Mouse (Mus musculus): Measurements from ENCODE around the gene Cenps.
"Not testable (repeated sequence)": the region's sequence is repeated elsewhere in the genome, so short reads cannot be mapped to it uniquely, and the experiment has no call there.

Gene Cenps

DNA sequence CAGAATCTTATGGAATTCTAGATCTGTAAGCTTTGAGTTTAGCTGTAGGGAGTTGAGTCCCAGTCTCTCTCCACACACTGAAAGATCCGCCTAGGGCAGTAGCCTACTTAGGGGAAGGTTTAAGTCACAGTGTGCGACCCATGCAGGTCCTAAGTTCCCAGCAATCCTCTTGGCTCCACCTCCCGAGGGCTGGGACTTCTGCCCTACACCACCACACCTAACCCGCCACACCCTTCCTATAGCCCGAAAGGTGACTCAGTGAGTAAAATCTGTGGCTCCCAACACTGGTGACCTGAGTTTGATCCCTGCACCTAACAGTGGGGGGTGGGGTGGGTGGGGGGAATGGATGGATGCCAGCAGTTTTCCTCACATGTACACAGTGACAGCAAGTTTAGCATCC, 14.0 kb downstream of the Cenps start:
- DNase-seq (ENCODE audit: low read depth, low spot score) = no peak

GRCm38 (mm10) chr4:149119978-149120562, 17.4 kb downstream of the Cenps start:
- DNase-seq (ENCODE audit: low read depth, low spot score) = not testable (repeated sequence)

DNA sequence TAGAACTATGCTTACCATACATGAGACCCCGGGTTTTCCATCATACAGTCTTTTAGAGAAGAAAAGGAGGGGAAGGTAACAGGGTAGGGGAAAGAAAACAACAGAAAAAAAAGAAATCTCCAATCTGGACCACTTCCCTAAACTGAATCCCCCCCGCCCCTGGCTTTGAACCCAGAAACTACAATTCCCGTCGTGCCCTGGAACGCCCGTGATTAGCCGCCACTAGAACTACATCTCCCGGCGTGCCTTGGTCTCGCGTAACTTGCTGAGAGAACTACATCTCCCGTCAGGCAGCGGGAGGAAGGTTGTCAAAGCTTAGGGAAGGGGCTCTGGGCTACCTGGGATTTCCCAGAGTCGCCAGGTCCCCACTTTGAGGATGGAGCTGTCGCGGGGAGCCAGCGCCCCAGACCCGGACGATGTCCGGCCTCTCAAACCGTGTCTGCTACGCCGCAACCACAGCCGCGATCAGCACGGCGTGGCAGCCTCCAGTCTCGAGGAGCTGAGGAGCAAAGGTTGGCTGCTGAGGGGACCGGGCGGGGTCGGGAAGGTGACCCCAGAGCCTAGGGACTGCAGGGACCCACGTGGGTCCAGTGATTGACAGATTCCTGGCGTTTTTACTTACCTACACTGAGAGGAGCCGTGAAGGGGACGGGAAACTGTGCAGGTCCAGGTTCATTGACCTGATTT, 33.4 kb downstream of the Cenps start, which contains the start of gene Dffa:
Gene Dffa, plus strand, starts transcription at position 272 of the 687 bp plus-strand sequence.
- peak; percentile 85 for DNase-seq (ENCODE audit: low read depth, low spot score)

DNA sequence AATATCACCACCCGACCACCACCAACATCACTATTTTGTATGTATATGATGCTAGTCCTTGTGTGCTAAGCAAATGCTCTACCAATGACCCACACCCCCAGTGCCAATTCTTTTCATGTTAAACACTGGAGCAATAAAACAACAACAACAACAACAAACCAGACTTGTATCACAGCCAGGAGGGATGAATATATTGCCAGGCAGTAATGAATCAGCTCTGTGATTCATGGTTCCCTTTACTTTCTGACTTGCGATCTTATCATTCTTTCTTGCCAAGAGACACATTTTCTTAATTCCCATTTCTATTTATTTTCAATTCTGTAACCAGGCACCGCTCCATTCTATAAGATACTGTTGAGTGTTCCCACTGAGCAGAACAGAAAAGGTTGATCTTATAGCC, 36.0 kb downstream of the Cenps start:
- DNase-seq (ENCODE audit: low read depth, low spot score) = no peak

DNA sequence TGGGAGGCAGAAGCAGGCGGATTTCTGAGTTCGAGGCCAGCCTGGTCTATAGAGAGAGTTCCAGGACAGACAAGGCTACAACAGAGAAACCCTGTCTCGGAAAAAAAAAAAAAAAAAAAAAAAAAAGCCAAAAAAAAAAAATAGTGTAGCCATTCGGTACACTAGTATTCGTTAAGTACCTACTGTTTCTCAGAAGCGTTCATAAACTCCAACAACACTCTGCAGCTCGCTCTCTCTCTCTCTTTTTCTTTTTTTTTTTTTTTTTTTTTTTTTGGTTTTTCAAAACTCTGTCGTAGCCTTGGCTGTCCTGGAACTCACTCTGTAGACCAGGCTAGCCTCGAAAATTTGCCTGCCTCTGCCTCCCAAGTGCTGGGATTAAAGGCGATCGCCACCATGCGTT, 37.0 kb downstream of the Cenps start:
- not testable (repeated sequence) for DNase-seq (ENCODE audit: low read depth, low spot score)

DNA sequence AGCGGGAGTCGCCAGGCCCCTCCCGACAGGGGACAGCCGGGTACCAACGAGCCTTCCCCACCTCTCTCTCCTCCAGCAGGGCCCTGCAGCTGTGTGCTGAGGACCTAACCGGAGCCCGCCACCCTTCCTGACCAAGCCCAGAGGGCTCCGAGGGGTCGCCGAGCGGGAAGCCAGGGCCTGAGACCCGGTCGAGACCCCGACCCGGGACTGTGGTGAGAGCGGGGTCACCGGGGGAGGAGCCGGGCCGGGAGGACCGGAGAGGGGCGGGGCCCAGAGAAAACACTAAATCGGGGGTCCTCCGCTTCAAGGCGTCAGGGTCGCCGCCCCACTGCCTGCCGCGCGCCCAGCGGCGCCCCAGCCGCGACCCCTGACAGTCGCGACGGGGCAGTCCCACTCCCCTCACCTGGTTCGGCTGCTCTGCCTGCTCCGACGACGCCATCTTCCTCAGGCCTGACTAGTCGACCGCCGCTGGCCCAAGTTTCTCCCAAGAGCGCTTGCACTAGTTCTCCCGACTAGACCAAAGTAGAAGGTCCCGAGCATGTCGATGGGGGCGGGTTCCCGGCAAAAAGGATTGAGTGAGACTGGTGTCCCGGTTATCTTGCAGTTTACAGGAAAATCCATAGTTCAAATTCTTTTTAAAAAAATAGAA, 37.9 kb downstream of the Cenps start, which contains the start of gene Pex14:
Gene Pex14, minus strand, starts transcription at position 508 of the 649 bp plus-strand sequence.
- DNase-seq (ENCODE audit: low read depth, low spot score) = peak; percentile 79

GRCm38 (mm10) chr4:149098571-149098970, 38.9 kb downstream of the Cenps start:
- no peak for DNase-seq (ENCODE audit: low read depth, low spot score)

GRCm38 (mm10) chr4:149097956-149098355, 39.5 kb downstream of the Cenps start:
- DNase-seq (ENCODE audit: low read depth, low spot score) = no peak

- no peak for DNase-seq (ENCODE audit: low read depth, low spot score)
These were observed 46.1 kb downstream of the Cenps start for GRCm38 (mm10) chr4:149091364-149091763.

- no peak for DNase-seq (ENCODE audit: low read depth, low spot score)
These were observed 52.0 kb downstream of the Cenps start for GRCm38 (mm10) chr4:149085381-149085780.

DNA sequence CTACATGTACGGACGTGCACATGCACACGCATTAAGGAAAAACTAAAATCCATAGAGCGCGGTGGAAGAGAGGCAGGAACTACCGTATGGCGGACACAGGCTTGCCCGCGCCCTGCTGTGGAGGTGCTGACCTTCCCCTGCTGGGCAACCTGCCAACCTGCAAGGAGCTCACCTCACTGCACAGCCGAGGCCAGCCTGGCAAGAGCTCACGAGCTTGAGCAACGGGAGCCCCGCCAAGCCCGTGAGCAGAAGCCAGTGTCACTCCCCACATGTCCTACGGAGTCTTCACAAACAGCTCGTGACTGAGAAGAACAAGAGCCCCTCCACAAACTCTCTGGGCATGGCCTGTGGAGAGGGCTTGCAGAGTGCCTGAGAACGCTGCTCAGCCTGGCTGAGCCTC, 55.9 kb downstream of the Cenps start:
- DNase-seq (ENCODE audit: low read depth, low spot score) = no peak

DNA sequence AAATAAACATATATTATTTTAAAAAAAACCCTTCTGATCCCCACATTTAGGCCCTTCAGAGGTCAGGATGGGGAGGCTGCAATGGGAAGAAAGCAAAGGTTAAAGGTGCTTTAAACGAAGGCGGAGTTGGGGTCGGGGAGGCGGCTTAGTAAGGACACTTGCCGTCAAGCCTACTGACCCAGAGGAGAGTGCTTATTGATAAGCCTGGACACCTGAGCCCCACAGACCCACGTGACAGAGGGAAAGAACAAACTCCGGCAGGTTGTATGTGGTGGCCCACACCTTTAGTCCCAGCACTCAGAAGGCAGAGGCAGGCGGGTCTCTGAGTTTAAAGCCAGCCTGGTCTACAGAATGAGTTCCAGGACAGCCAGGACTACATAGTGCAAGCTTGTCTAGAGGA, 57.3 kb downstream of the Cenps start:
- DNase-seq (ENCODE audit: low read depth, low spot score) = no peak

- no peak for DNase-seq (ENCODE audit: low read depth, low spot score)
These were observed 57.8 kb downstream of the Cenps start for GRCm38 (mm10) chr4:149079629-149080028.

DNA sequence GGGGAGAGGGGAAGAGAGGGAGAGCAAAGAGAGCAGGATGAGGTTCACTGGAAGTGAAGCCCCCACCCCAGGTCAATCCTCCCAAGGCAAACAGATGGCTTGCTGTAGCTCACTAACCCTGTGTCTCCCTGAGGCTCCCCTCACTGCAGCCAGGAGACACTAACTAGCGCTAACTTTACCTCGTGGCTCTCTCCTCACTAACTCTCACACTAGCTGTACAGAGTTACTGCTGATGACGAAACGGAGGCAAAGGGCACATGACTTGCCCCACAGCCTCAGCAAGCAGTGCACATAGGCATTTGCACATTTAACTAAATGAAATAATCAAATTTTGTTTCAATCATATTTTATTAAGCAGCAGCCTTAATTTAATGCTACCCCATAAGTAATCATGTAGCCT, 59.2 kb downstream of the Cenps start:
- no peak for DNase-seq (ENCODE audit: low read depth, low spot score)
